Mouse (Mus musculus) frontal cortex, postnatal 14 days (tissue): ENCODE data around the gene Mt1.
A peak's percentile ranks its signal among the peaks of the same experiment; 100 is the strongest.

ENCODE experiments used
- DNase-seq, 2 experiments: peaks; one replicate each; pipeline ENCODE4 v3.0.0; 2022; ENCODE audit warnings: low spot score in 2 of 2

The Mt1 gene

DNA sequence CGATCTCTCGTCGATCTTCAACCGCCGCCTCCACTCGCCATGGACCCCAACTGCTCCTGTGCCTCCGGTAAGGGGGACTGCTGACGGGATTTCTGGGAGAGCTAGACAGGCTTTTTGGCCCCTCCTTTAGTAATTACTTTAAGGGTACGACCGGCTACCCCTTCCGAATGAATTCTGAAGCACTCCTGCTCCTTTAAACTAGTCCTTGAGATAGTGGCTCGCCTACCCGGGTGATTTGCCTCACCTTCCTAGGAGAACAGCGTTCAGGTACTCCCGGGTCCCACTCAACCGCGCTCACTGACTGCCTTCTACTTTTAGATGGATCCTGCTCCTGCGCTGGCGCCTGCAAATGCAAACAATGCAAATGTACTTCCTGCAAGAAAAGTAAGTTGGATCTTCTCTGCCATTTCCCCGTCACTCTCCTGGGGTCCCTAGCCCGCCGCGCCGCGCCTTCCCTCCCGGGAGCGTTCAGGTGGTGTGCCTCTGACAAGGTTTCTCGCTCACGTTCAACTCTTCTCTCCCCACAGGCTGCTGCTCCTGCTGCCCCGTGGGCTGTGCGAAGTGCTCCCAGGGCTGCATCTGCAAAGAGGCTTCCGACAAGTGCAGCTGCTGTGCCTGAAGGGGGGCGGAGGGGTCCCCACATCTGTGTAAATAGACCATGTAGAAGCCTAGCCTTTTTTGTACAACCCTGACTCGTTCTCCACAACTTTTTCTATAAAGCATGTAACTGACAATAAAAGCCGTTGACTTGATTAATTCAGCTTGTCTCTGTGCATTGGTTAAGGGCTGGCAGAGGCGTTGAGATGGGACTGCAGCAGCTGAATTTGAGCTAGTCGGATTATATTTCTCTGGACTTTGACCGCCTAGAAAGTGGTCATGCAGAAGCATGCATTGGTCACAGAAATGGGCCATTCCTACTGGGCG, 5.8 kb upstream of the Mt1 start:
- DNase-seq = no peak

DNA sequence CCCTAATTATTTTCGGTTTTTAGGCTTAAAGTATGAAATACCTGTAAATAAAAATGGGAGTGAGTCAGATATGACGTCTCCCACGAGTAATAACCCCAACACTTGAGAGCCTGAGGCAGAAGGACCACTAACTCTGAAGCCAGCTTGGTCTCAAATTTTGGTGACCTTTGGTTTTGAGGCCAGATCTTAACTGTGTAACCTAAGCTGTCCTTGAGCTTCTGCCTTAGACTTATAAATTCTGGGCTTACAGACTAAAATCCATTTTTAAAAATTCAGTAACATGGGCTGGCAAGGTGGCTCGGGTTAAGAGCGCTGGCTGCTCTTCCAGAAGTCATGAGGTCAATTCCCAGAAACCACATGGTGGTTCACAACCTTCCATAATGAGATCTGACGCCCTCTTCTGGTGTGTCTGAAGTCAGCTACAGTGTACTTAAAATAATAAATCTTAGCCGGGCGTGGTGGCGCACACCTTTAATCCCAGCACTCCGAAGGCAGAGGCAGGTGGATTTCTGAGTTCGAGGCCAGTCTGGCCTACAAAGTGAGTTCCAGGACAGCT, 5.0 kb upstream of the Mt1 start:
- DNase-seq = no peak

DNA sequence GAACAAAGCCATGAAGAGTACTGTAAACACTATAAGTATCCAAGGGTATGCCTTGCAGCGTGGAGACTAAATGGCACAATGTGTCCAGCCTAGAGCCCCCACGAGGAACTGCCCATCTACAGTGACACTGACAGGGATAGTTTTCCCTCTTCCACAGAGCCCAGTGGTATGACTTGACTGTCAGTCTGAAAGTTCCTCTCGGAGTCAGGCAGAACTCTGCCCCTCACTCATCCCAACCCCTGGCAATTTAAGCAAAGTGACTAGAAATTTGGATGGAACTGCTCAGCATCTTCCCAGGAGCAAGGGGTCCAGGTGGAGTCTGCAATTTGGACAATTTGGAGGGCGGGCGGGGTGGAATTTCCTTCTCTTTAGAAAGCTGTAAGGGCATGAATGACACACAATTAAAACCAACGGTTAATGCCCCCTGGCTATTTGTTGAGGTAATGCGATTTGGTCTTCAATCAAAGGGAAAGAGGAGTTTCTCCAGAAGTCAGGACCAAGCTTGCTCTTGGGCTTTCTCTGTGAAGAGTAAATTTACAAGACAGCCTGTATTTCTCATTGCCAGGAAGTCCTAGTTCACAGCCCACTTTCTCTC, 4.2 kb upstream of the Mt1 start:
- DNase-seq = no peak

DNA sequence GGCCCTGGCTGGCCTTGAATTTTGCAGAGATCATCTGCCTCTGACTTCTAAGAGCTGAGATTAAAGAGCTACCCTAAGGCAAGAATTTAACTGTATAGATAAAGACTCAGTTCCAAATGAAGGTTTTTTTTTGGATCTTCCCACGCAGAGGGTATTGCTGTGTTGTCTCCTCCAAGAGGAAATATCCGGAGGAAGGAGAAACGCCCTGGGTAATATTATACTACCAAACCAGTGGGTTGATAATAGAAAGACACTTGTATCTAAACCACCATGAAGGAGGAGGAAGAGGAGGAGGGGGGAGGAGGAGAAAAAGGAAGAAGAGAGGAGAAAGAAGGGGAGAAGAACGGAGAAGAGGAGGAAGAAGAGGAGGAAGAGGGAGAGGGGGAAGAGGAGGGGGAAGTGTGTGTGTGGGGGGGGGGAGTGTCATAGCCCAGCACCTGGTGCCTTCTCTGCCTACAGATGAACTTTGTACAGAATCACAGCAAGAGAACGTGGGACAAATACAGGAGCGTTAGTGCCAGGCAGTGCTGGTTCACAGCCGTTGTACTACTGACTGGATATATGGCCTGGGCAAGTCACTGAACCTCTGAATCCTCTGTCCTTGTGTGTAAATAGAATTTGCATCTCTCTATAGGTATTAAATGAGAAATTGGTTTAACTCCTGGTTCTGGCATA, 1.0 kb upstream of the Mt1 start:
- DNase-seq = no peak

DNA sequence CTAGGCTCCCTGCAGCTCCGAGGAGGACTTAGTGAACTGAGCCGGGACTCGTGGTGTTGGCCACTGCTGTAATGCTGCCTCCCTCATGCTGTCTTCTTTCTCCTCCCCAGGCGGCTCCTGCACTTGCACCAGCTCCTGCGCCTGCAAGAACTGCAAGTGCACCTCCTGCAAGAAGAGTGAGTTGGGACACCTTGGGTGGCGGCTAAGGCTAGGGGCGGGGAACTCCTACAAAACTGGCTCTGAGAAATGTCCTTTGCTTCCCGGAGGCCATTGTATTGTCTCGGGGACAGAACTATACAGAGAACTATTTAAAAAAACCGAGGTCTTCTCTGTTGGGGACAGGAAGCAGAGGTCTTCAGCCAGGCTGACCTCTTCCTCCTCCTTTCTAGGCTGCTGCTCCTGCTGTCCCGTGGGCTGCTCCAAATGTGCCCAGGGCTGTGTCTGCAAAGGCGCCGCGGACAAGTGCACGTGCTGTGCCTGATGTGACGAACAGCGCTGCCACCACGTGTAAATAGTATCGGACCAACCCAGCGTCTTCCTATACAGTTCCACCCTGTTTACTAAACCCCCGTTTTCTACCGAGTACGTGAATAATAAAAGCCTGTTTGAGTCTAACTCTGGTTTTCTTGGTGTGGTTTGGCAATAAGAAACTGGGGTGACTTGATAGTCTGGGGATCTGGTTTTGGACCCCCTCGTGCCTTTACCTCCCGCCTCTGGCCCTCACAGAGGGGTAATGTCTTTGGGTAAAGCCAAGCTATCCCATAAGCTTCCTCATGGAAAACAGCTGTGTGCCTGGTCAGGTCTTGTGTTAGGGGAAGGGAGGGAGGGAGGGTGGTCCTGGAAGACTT, 1.1 kb downstream of the Mt1 start:
- no peak for DNase-seq

DNA sequence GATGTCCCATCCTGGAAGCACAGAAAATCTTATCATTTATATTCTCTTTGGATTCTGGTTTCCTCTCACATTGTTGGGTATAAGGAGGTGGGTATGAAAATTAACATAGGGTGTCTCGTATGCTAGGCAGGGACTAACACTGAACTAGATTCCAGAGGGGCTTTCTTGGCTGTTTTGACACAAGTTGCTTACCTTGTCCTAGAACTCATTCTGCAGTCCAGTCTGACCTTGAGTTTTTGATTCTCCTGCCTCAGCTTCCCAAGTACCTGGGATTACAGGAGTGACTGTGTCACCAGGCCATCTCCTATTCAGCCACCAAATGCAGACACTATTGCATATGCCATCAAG, 1.7 kb downstream of the Mt1 start:
- DNase-seq = no peak

DNA sequence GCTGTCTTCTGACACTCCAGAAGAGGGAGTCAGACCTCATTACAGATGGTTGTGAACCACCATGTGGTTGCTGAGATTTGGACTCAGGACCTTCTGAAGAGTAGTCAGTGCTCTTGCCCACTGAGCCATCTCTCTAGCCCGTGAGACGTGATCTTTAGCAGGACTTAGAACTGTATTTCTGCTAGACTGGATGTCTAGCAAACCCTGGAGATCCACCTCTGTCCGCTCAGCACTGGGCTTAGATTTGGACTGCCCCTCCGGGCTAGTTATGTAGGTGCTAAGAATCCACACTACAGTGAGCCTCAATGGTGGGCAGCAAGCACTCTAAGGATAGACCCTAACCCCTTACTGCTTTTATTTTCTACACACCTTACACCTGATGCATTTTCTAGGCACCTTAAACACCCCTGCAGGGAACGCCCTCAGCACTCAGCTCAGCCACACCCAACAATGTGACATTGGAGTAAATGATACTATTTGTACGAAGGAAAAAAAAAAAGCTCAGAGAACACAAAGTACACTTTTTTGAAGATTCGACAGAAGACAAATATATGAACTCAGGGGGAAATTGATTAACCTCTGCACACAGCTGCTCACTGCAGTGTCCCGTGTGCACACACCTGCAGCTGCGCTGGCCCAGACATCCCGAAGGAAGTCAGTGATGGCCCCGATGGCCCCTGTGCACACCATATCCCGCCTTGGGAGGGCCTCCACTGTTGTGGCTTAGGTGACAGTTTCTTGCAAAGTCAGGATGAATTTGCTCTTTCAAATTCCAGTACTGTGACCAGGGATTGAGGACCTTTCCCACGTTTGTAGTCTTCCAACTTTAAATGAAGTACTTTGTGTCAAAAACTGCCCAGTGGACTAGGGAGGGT, 3.4 kb downstream of the Mt1 start:
- DNase-seq = no peak

DNA sequence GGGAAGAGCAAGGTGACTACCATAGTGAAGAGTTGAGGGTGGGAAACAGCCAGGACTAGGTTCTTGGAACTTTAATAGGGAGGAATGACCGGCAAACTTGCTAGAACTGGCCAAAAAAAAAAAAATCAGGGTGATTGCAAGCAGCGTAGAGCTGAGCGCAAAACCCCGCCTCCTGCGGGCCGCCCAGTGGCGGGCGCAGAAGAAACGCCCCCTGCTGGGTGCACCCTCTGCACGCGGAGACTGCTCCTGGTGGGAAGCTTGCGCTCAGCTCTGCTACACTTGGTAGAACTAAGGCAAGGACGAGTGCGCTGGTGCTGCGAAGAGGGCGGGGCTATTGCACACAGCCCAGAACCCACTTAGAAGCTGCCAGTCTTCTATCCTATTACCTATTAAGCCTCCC, 4.2 kb downstream of the Mt1 start:
- DNase-seq = peak in 1 of 2 experiments; percentile 40

DNA sequence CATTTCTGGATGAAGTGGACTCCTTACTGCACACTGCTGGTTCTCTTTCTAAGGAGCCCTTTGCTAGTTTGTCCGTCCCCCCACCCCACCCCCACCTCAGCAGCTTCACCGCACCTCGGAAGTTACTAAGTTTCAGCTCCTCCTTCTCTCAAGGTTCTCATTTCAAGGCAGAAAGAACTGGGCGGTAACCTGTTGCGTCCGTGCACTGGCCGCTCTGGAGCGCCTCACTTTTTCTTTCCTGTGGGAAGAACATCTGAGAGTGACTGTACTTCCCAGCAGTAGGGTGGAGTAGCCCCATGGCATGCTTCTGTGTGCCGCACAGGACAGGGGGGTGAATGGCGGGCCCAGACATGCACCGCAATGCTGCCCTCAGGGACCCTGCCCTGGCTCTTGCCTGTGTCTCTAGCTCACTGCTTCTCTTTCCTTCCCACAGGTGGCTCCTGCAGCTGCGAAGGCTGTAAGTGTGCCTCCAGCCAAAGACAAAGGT, 5.5 kb downstream of the Mt1 start:
- no peak for DNase-seq

DNA sequence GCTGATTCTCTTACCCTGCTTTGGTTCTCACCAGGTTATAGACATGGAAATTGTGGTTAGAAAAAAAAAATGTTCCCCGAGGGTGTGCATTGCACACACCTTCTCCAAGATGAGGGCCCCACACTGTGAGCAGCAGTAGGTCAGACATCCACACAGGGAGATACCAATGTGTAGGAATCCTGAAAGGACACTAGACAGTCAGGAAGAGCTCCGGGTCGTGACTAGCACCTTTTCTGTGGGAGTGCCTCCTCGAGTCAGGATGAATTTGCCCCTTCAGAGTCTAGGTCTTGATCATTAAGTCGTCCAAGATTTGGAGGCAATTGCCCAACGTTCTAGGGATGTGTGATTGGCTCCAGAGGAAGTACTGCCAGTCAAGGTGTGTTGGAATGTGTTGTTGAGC, 6.9 kb downstream of the Mt1 start:
- no peak for DNase-seq

DNA sequence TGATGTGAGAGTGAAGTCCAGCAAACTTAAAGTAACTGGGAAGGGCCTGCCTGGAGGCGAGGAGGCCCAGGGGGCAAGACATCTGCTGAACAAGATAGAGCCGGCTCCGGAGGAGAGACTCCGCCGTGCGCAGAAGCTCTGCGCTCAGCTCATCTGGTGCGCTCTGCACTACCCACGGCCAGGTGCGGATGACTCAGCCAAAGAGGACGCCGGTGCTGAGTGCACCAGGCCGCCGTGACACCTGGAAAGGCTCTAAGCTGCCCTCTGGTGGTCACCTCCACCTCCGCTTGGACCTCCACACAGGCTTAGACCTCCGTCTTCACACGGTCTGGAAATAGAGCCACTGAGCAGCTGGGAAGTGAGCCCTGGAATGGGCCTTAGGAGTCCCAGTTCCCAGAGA, 7.7 kb downstream of the Mt1 start:
- DNase-seq = no peak

DNA sequence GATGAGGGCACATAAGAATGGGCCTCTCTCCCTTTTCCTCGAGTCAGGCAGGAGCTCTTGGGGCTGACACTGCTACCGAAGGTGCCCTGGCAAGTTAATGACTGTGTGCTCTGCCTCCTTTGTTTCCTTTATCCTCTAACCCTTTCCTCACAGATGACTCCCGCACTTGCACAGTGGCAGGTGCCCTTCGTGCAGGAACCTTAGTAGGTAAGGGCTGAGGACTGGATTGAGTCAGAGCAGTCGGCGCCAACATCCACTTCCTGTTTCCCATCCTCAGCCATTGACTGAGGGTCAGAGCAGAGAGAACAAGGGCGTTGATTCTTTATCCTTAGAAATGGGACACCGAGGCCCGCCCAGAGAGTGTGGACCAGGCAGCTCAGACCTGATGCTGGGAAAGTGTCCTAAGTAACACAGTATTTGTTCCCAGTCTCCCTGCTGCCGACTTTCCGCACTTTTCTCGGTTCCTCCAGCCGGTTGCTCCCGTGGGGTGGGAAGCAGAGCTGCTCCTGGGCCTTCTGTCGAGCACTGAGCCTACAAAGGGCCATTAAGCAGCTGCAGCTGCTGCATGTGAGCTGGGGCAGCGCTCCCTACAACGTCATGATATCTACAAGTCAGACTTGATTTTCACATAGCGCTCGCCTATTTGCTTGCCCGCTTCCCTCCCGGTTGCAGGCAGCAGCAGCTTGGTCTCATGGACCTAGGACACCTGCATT, 8.6 kb downstream of the Mt1 start:
- DNase-seq = no peak

DNA sequence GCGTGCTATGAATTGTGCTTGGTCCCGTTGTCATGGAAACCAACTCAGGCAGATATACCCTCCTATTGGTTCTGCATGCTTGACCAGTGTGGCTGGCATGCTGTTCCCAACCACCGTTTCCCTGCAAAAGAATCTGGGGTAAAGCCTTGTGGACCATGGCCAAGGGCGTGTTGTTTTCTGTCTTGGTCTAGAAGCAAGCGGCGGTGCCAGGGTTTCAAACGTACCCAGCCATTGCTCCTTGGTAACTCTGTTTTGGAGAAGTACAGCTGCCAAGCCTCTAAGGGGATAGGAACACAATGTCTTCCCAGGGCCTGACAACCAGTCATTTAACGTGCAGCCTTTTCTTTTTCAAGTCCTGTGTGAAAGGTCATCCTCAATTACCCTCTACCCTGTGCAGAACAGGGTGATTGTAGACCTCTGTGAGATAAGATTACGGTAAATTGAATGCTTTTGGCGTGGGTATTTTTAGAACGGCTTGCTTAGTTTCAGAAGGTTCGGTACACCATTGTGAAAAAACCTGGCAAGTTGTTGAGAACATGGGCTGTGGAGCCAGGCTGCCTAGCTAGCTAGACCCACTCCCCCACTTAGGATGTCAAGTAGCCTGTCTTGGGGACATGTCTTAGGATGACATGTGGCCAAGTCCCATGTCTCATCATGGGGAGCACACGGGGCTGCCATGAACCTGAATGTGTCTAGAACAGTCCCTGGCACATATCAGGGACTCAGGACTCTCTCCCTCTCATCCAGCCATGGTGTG, 10.6 kb downstream of the Mt1 start:
- peak in 1 of 2 experiments; percentile 77 for DNase-seq

DNA sequence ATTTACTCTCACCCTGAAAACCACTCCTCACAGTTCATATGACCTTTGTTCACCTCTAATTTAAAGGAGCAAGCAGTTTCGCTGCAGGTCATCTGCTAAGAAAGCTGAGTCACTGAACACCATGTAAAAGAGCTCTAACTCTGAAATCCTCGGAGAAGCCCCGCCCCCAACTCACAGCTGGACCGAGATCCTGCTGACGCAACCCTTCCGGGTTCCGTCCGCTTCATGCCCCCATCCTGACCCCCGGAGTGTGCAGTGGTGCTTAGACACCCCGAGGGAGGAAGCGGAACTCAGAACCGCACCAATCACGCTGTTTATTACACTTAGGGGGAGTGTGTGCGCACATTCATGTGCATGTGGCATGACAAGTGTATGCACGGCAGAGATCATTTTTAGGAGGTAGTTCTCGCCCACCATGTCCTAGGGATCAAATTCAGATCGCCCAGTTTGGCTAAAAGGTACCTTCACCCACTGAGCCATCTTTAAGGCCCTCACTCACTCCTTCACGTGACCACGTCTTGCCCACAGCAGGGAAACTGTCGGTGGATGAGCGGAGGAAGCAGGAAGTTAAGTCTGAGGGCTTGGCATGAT, 12.3 kb downstream of the Mt1 start:
- DNase-seq = no peak

DNA sequence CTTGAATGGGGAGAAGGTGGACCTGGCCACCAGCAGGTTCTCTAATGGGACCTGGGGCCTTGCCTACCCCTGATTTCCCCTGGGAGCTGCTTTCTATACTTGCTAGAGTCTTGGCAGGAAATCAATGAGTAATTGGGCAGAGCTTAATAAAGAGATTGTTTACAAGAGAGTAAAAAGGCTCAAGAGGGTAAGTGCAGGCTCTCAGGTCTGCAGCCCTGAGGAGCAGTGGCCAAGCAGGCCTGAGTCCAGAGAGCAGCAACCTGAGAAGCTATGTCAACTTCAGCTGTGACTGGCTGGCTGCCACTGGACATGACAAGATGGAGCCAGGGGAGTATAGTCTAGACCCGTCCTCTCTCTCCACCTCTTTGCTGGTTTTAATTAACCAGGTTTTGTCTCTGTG, 14.0 kb downstream of the Mt1 start:
- DNase-seq = no peak

DNA sequence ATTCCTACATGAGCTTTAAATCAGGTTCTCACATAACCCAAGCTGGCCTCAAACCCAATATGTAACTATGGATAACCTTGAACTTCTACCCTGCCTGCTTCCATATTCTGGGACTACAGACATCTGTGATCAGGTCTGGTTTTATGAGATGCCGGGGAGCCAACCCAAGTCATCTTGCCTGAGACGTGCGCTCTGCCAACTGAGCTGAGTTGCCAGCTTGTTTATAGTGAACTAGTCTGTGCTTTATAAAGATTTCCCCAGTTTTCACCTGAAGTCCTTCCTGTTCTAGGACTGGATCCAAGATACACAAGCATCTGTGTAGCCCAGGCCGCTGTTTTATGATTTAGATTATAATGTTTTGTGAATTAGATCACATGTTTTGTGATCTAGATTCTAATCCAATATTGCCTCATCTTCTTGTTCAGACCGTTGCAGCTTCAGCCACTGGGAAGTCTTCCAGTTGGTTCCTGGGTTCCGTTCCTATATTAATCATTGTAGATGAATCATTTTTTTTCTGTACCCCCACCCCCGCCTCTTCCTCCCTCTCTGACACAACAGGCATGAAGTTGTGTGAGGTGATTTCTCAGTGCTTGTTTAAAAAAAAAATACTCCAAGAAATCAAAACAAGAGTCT, 15.8 kb downstream of the Mt1 start:
- DNase-seq = no peak

DNA sequence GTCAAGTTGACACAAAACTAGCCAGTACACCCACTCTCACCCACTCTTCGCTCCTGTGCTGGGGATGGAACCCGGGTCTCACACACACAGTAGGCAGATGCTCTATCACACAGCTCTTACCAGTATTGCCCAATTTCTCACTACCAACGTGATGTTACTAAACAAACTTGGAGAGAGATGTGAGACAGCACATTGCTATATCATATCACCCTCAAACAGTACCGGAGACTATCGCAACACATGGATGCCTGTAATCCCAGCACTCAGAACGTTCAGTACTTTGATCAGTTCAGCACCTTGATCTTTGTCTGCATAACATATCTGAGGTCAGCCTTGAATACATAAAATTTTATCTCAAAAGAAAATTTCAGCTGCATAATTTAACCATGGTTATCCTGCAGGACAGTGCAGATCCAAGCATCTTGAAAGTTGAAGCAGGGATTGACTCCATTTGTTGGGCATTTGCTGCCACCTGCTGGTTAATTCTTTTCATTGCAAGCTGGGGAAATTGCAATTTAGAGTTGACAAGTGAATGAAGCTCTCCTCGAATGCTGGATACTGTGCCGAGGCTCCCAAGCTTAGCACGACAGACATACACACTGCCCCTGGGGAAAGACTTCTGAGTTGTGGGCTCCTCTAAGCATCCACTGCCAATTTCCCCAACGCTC, 20.5 kb downstream of the Mt1 start:
- peak in 1 of 2 experiments; percentile 70 for DNase-seq

DNA sequence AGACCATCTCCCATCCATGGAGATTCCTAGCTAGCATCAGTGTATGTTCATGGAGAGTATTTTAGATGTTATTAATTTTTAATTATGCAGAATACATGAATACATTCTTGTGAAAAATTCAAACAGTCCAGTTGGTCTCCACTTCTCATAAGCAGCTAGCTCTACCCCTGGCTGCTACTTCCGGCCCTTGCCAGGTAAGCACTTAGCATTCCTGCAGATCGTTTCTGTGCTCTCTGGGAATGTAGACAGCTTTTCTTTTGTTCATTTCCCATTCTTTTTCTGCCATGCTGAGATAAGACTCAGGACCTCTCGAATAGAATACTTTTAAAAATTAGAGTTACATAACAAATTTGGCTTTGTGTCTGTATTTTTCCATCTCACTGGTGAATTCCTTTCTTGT, 25.2 kb downstream of the Mt1 start:
- DNase-seq = no peak
